ENCODE assay signal across 9 mouse cellular contexts in genomic region chr17:23742210-23742793, GRCm38 (mm10). TPM values are rescaled to one million over a fixed set of nuclear protein-coding genes. Genes with fewer than 3 reads are reported as not detected.
DNase-seq lines count a peak whose midpoint lies in the region; ATAC-seq and TF ChIP-seq lines count a peak whose summit lies in the region.
"Had no signal": no experiment of that assay in that cellular context is flagged by ENCODE, and none has a peak within 500 bp of the region (broad histone marks: within the 10 kb centered on the region; RNA-seq: fewer than 3 reads in every experiment).

No protein-coding gene starts in this region.

- no peaks in the 10 kb centered on the region for H3K4me1 ChIP-seq in ES-Bruce4 (ENCODE audit: control insufficient read depth, insufficient read depth, low read length)
- H3K4me1 ChIP-seq in heart, embryonic 16.5 days (ENCODE audit: control insufficient read depth, insufficient read depth, low read length): peaks cover 34% of the 10 kb centered on the region
- H3K4me1 ChIP-seq in limb, embryonic 15.5 days: peaks cover 70% of the 10 kb centered on the region
- H3K4me1 ChIP-seq in neural tube, embryonic 11.5 days (ENCODE audit: control insufficient read depth, insufficient read depth, low read length): peaks cover 14% of the 10 kb centered on the region

- H3K27ac ChIP-seq in ES-Bruce4 (ENCODE audit: insufficient read depth, low read length): no peak overlapping the region
- no peak overlapping the region for H3K27ac ChIP-seq in heart, embryonic 16.5 days (ENCODE audit: low read length)
- H3K27ac ChIP-seq in limb, embryonic 15.5 days: no peak overlapping the region
- H3K27ac ChIP-seq in neural tube, embryonic 11.5 days (ENCODE audit: low read depth, low read length): no peak overlapping the region

- DNase-seq in cerebellum, postnatal 14 days: peak; percentile 41 to 55
- no peak for DNase-seq in cerebellum, adult 9-10 months
- DNase-seq in neural tube, embryonic 11.5 days (ENCODE audit: low spot score): peak; percentile 43
- no peak for DNase-seq in gastrocnemius, postnatal 14 days
- no peak for DNase-seq in frontal cortex, postnatal 36 days (ENCODE audit: low spot score in 2 of 2)

- intact Hi-C loops in gastrocnemius, postnatal 14 days (cut with DNase I; ENCODE audit: low total_unique reads): no loop called here

- TF ChIP-seq EP300 in ES-Bruce4 (IDR thresholded peaks at IDR 0.05; ENCODE audit: insufficient read depth, low read depth, low read length): no peak

- H3K27me3 ChIP-seq in ES-Bruce4 (ENCODE audit: control insufficient read depth, insufficient read depth, low read length, poor library complexity, severe bottlenecking): no peaks in the 10 kb centered on the region; the same call in 1 of the 2 replicates
- peaks cover 62% of the 10 kb centered on the region for H3K27me3 ChIP-seq in heart, embryonic 16.5 days (ENCODE audit: control insufficient read depth, insufficient read depth, low read length)
- H3K27me3 ChIP-seq in limb, embryonic 15.5 days: peaks cover 93% of the 10 kb centered on the region
- peaks cover 72% of the 10 kb centered on the region for H3K27me3 ChIP-seq in neural tube, embryonic 11.5 days (ENCODE audit: control insufficient read depth, insufficient read depth, low read length)

- H3K4me2 ChIP-seq in heart, embryonic 16.5 days (ENCODE audit: low read depth, low read length): peak overlapping the region; percentile 45
- peak overlapping the region; percentile 47 for H3K4me2 ChIP-seq in limb, embryonic 15.5 days
- peak overlapping the region; percentile 13 for H3K4me2 ChIP-seq in neural tube, embryonic 11.5 days (ENCODE audit: low read depth)

- 6% methylated on average over 44 of the region's 44 CpGs for WGBS in heart, embryonic 16.5 days
- 6% methylated on average over 44 of the region's 44 CpGs for WGBS in limb, embryonic 15.5 days
- WGBS in neural tube, embryonic 11.5 days: 6% methylated on average over 44 of the region's 44 CpGs

- peak overlapping the region; percentile 33 for H3K4me3 ChIP-seq in ES-Bruce4 (ENCODE audit: low read depth, low read length)
- H3K4me3 ChIP-seq in heart, embryonic 16.5 days (ENCODE audit: low read length): peak overlapping the region; percentile 31
- peak overlapping the region; percentile 35 for H3K4me3 ChIP-seq in limb, embryonic 15.5 days
- peak overlapping the region; percentile 23 for H3K4me3 ChIP-seq in neural tube, embryonic 11.5 days (ENCODE audit: low read depth, low read length)

- H3K9me3 ChIP-seq in ES-Bruce4 (replicated peaks; ENCODE audit: control insufficient read depth, insufficient read depth, low read length, poor library complexity, severe bottlenecking): no peaks in the 10 kb centered on the region
- no peaks in the 10 kb centered on the region for H3K9me3 ChIP-seq in heart, embryonic 16.5 days (replicated peaks; ENCODE audit: control insufficient read depth, low read length)
- no peaks in the 10 kb centered on the region for H3K9me3 ChIP-seq in limb, embryonic 15.5 days
- no peaks in the 10 kb centered on the region for H3K9me3 ChIP-seq in neural tube, embryonic 11.5 days (ENCODE audit: control insufficient read depth, low read length)
- H3K9me3 ChIP-seq: G1E had no signal

- no peak for TF ChIP-seq POLR2A in ES-Bruce4 (IDR thresholded peaks at IDR 0.05; ENCODE audit: insufficient read depth, low read length)

- H3K36me3 ChIP-seq in ES-Bruce4 (ENCODE audit: control insufficient read depth, insufficient read depth, low read length, poor library complexity, severe bottlenecking): no peaks in the 10 kb centered on the region
- peaks cover under 1% of the 10 kb centered on the region; the same call in 1 of the 2 replicates for H3K36me3 ChIP-seq in heart, embryonic 16.5 days (ENCODE audit: control insufficient read depth, insufficient read depth)
- peaks cover 4% of the 10 kb centered on the region; the same call in 1 of the 2 replicates for H3K36me3 ChIP-seq in limb, embryonic 15.5 days
- H3K36me3 ChIP-seq in neural tube, embryonic 11.5 days (ENCODE audit: control insufficient read depth, insufficient read depth, low read length): no peaks in the 10 kb centered on the region

- TF ChIP-seq CTCF in ES-Bruce4 (IDR thresholded peaks at IDR 0.05; ENCODE audit: low read depth, low read length): no peak

- ATAC-seq in heart, embryonic 16.5 days (replicated peaks; ENCODE audit: extremely low read depth, insufficient read depth, low FRiP score): no peak
- ATAC-seq in limb, embryonic 15.5 days (ENCODE audit: insufficient number of reproducible peaks, low FRiP score, low TSS enrichment, low read depth): no peak
- ATAC-seq in neural tube, embryonic 11.5 days (ENCODE audit: insufficient read depth, low FRiP score, low TSS enrichment): no peak

- peak overlapping the region; percentile 17; the same call in 1 of the 2 replicates for H3K9ac ChIP-seq in ES-Bruce4 (ENCODE audit: low read depth, poor library complexity, severe bottlenecking)
- no peak overlapping the region for H3K9ac ChIP-seq in heart, embryonic 16.5 days (ENCODE audit: low read length)
- no peak overlapping the region for H3K9ac ChIP-seq in limb, embryonic 15.5 days
- H3K9ac ChIP-seq in neural tube, embryonic 11.5 days (ENCODE audit: low read length): no peak overlapping the region

RNA-seq across cellular contexts. Expression of gene Paqr4, which starts 1.6 kb away (rescaled TPM):
- 2.4 and 2.7 TPM in 2 replicates for polyA plus RNA-seq in ES-Bruce4 (2011; ENCODE audit: insufficient read depth, insufficient read length, low read depth, missing spikeins)
- 16.8 and 19.8 TPM in 2 replicates for polyA plus RNA-seq in heart, embryonic 16.5 days (2015; fragmentation: Nextera tagmentation; extraction: Ambion mirVana)
- 17.6 and 20.4 TPM in 2 replicates for polyA plus RNA-seq in limb, embryonic 15.5 days (2015; fragmentation: Nextera tagmentation; extraction: Ambion mirVana)
- 31.4 and 37.1 TPM in 2 replicates for polyA plus RNA-seq in neural tube, embryonic 11.5 days (2014; fragmentation: Nextera tagmentation; extraction: Ambion mirVana)
- 1 to 10 TPM; 5.7 to 9.1 TPM for total RNA-seq in gastrocnemius, postnatal 14 days (2021)

RNA-seq across cellular contexts. Expression of gene Kremen2, which starts 3.3 kb away (rescaled TPM):
- 0.57 and 1.4 TPM in 2 replicates for polyA plus RNA-seq in ES-Bruce4 (2011; ENCODE audit: insufficient read depth, insufficient read length, low read depth, missing spikeins)
- polyA plus RNA-seq in heart, embryonic 16.5 days (2015; fragmentation: Nextera tagmentation; extraction: Ambion mirVana): 1.8 and 3.7 TPM in 2 replicates
- 50.2 and 50.5 TPM in 2 replicates for polyA plus RNA-seq in limb, embryonic 15.5 days (2015; fragmentation: Nextera tagmentation; extraction: Ambion mirVana)
- polyA plus RNA-seq in neural tube, embryonic 11.5 days (2014; fragmentation: Nextera tagmentation; extraction: Ambion mirVana): 6.8 and 7.8 TPM in 2 replicates
- total RNA-seq in gastrocnemius, postnatal 14 days (2021): not detected

RNA-seq across cellular contexts. Expression of gene Pkmyt1, which starts 16.2 kb away (rescaled TPM):
- 26.5 and 27.7 TPM in 2 replicates for polyA plus RNA-seq in ES-Bruce4 (2011; ENCODE audit: insufficient read depth, insufficient read length, low read depth, missing spikeins)
- 29.7 and 33.3 TPM in 2 replicates for polyA plus RNA-seq in heart, embryonic 16.5 days (2015; fragmentation: Nextera tagmentation; extraction: Ambion mirVana)
- 45.6 and 49.5 TPM in 2 replicates for polyA plus RNA-seq in limb, embryonic 15.5 days (2015; fragmentation: Nextera tagmentation; extraction: Ambion mirVana)
- 37.2 and 44.5 TPM in 2 replicates for polyA plus RNA-seq in neural tube, embryonic 11.5 days (2014; fragmentation: Nextera tagmentation; extraction: Ambion mirVana)
- 1 to 10 TPM; 2.1 to 2.3 TPM for total RNA-seq in gastrocnemius, postnatal 14 days (2021)

RNA-seq across cellular contexts. Expression of gene 1520401A03Rik, which starts 19.7 kb away (rescaled TPM):
- polyA plus RNA-seq in ES-Bruce4 (2011; ENCODE audit: insufficient read depth, insufficient read length, low read depth, missing spikeins): 3.6 and 4.1 TPM in 2 replicates
- not detected in 2 replicates for polyA plus RNA-seq in heart, embryonic 16.5 days (2015; fragmentation: Nextera tagmentation; extraction: Ambion mirVana)
- polyA plus RNA-seq in limb, embryonic 15.5 days (2015; fragmentation: Nextera tagmentation; extraction: Ambion mirVana): 2.2 and 2.9 TPM in 2 replicates
- polyA plus RNA-seq in neural tube, embryonic 11.5 days (2014; fragmentation: Nextera tagmentation; extraction: Ambion mirVana): 0.25 and 0.58 TPM in 2 replicates
- total RNA-seq in gastrocnemius, postnatal 14 days (2021): under 1 TPM in 1 of 2 experiments, not detected in 1; 0.09 TPM

RNA-seq across cellular contexts. Expression of gene Flywch1, which starts 29.1 kb away (rescaled TPM):
- polyA plus RNA-seq in ES-Bruce4 (2011; ENCODE audit: insufficient read depth, insufficient read length, low read depth, missing spikeins): 32.9 and 34.2 TPM in 2 replicates
- polyA plus RNA-seq in heart, embryonic 16.5 days (2015; fragmentation: Nextera tagmentation; extraction: Ambion mirVana): 42.2 and 46.9 TPM in 2 replicates
- 65.7 and 69.8 TPM in 2 replicates for polyA plus RNA-seq in limb, embryonic 15.5 days (2015; fragmentation: Nextera tagmentation; extraction: Ambion mirVana)
- 173 and 197 TPM in 2 replicates for polyA plus RNA-seq in neural tube, embryonic 11.5 days (2014; fragmentation: Nextera tagmentation; extraction: Ambion mirVana)
- 10 to 100 TPM; 35.6 to 35.8 TPM for total RNA-seq in gastrocnemius, postnatal 14 days (2021)

Comparison
In these comparisons a context has a peak if more than half of its experiments do, and no peak if none do; other contexts are left out.
1. DNase-seq: peak in cerebellum, postnatal 14 days (2 of 2) and neural tube, embryonic 11.5 days (single experiment); none in cerebellum, adult 9-10 months (single experiment), gastrocnemius, postnatal 14 days (single experiment) and frontal cortex, postnatal 36 days (0 of 2).
2. Peak in every context shown above with its lines, with median percentiles within 50 percentile points of each other: H3K4me3 ChIP-seq and H3K4me2 ChIP-seq.